Mouse (Mus musculus): ENCODE data around the gene Ifih1. TPM values are rescaled to one million over a fixed set of nuclear protein-coding genes. Genes with fewer than 3 reads are reported as not detected.

The Ifih1 gene
- total RNA-seq, 2 experiments from 2014 or later: 3.2 to 3.5 TPM

GRCm38 (mm10) chr2:62564687-62565086 lies 81.4 kb downstream of the Ifih1 start:
- no peak for DNase-seq (ENCODE audit: low spot score in 2 of 2)
- intact Hi-C loops (cut with DNase I): no loop called here

GRCm38 (mm10) chr2:62562661-62563485 lies 83.2 kb downstream of the Ifih1 start:
- intact Hi-C loops (cut with DNase I): no loop called here
- no peak for DNase-seq (ENCODE audit: low spot score in 2 of 2)

GRCm38 (mm10) chr2:62557417-62557816 lies 88.6 kb downstream of the Ifih1 start:
- no peak for DNase-seq (ENCODE audit: low spot score in 2 of 2)
- intact Hi-C loops (cut with DNase I): no loop called here

- no peak for DNase-seq (ENCODE audit: low spot score in 2 of 2)
Observed at GRCm38 (mm10) chr2:62556349-62556748, 89.7 kb downstream of the Ifih1 start.

GRCm38 (mm10) chr2:62549659-62550058 lies 96.4 kb downstream of the Ifih1 start:
- intact Hi-C loops (cut with DNase I): no loop called here
- DNase-seq (ENCODE audit: low spot score in 2 of 2): no peak

More at GRCm38 (mm10) chr2:62556349-62556748, 89.7 kb downstream of the Ifih1 start:
- intact Hi-C loops (cut with DNase I): no loop called here

GRCm38 (mm10) chr2:62549131-62549530 lies 96.9 kb downstream of the Ifih1 start:
- intact Hi-C loops (cut with DNase I): no loop called here
- DNase-seq (ENCODE audit: low spot score in 2 of 2): no peak

- intact Hi-C loops (cut with DNase I): no loop called here
- no peak for DNase-seq (ENCODE audit: low spot score in 2 of 2)
Observed at GRCm38 (mm10) chr2:62548104-62548503, 98.0 kb downstream of the Ifih1 start.

Other genes starting within 250 kb of the Ifih1 start
- 1 to 10 TPM; 1.7 to 2.5 TPM for gene Dpp4, start 234.0 kb downstream of the Ifih1 start, total RNA-seq (2021)
- gene Gcg, start 162.6 kb downstream of the Ifih1 start, total RNA-seq (2021): not detected
- gene Fap, start 72.2 kb downstream of the Ifih1 start, total RNA-seq (2021): 1 to 10 TPM; 4.3 to 4.5 TPM
- 10 to 100 TPM; 15.5 to 24.5 TPM for gene Gca, start 18.0 kb upstream of the Ifih1 start, total RNA-seq (2021)

Measured in left cerebral cortex, postnatal 36 days (tissue).